Mouse (Mus musculus): ENCODE results near the gene Podxl2. TPM values are rescaled to one million over a fixed set of nuclear protein-coding genes. Genes with fewer than 3 reads are reported as not detected.

The Podxl2 gene
- 538 and 541 TPM in 2 replicates for polyA plus RNA-seq (2012; rRNA removed)

DNA sequence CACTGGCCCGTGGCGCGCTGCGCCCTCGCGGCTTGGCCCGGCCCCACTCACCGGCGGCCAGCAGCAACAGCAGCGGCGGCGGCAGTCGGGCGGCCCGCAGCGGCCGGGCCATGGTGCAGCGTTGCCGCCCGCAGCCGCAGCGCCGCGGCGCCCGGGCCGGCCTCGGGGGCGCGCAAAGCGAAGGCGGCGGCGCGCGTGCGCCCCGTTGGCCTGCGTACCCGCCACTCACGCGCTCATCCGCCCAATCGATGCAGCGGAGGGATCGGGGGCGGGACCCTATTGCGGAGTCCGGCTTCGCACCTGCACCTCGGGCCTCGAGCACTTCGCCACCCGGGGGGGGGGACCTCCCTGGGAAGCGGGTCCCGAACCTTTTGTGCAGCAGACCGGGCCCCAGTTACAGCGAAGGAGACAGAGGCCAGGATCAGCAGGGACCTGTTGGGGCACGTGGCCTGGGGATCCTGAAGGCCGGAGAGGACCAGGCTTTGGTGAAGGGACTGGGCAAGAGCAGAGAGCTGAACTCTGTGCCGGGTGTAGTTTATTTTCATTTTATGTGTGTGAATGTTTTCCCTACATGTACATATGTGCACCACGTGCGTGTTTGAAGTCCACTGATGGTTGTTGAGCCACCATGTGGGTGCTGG, at the start of gene Podxl2:
TSS of gene Podxl2 (minus strand) at position 177 of the 641 bp plus-strand sequence.
- 6% methylated on average over 62 of the region's 63 CpGs for WGBS
- TF ChIP-seq CTCF (IDR thresholded peaks at IDR 0.05; ENCODE audit: borderline replicate concordance, insufficient read depth, low read depth, low read length) (no peak), POLR2A (IDR thresholded peaks at IDR 0.05; ENCODE audit: borderline replicate concordance, insufficient read depth, low read length) (peak; percentile 38; the same call in 1 of the 2 replicates)
- H3K27ac ChIP-seq (ENCODE audit: insufficient read depth, low read length) = peak within 1 kb of the TSS; percentile 45
- H3K27me3 ChIP-seq (ENCODE audit: control insufficient read depth, insufficient read depth, low read length) = no peaks in the 10 kb centered on the region
- H3K4me1 ChIP-seq (ENCODE audit: control insufficient read depth, insufficient read depth, low read length) = peaks cover 24% of the 10 kb centered on the region
- peak within 1 kb of the TSS; percentile 86 for H3K4me3 ChIP-seq (replicated peaks; ENCODE audit: insufficient read depth, low read depth, low read length)
- DNase-seq = peak; percentile 89 to 90

- DNase-seq = no peak
- no peak for TF ChIP-seq CTCF (IDR thresholded peaks at IDR 0.05; ENCODE audit: borderline replicate concordance, insufficient read depth, low read depth, low read length)
- no peak for TF ChIP-seq POLR2A (IDR thresholded peaks at IDR 0.05; ENCODE audit: borderline replicate concordance, insufficient read depth, low read length)
- H3K4me3 ChIP-seq (replicated peaks; ENCODE audit: insufficient read depth, low read depth, low read length) = no peak overlapping the region
- 97% methylated on average over 8 of the region's 8 CpGs for WGBS
- no peak overlapping the region for H3K27ac ChIP-seq (ENCODE audit: insufficient read depth, low read length)
- H3K4me1 ChIP-seq (ENCODE audit: control insufficient read depth, insufficient read depth, low read length) = peaks cover 15% of the 10 kb centered on the region
- H3K27me3 ChIP-seq (ENCODE audit: control insufficient read depth, insufficient read depth, low read length) = no peaks in the 10 kb centered on the region
Measured at GRCm38 (mm10) chr6:88918802-88919201, 44.0 kb upstream of the Podxl2 start.

GRCm38 (mm10) chr6:88916153-88916552, 41.3 kb upstream of the Podxl2 start:
- H3K27me3 ChIP-seq (ENCODE audit: control insufficient read depth, insufficient read depth, low read length) = no peaks in the 10 kb centered on the region
- peaks cover 27% of the 10 kb centered on the region for H3K4me1 ChIP-seq (ENCODE audit: control insufficient read depth, insufficient read depth, low read length)
- 81% methylated on average over 1 of the region's 1 CpGs for WGBS
- no peak overlapping the region for H3K27ac ChIP-seq (ENCODE audit: insufficient read depth, low read length)
- H3K4me3 ChIP-seq (replicated peaks; ENCODE audit: insufficient read depth, low read depth, low read length) = no peak overlapping the region
- DNase-seq = peak in 1 of 2 experiments; percentile 65
- peak; percentile 63; the same call in 1 of the 2 replicates for TF ChIP-seq CTCF (IDR thresholded peaks at IDR 0.05; ENCODE audit: borderline replicate concordance, insufficient read depth, low read depth, low read length)
- no peak for TF ChIP-seq POLR2A (IDR thresholded peaks at IDR 0.05; ENCODE audit: borderline replicate concordance, insufficient read depth, low read length)

DNA sequence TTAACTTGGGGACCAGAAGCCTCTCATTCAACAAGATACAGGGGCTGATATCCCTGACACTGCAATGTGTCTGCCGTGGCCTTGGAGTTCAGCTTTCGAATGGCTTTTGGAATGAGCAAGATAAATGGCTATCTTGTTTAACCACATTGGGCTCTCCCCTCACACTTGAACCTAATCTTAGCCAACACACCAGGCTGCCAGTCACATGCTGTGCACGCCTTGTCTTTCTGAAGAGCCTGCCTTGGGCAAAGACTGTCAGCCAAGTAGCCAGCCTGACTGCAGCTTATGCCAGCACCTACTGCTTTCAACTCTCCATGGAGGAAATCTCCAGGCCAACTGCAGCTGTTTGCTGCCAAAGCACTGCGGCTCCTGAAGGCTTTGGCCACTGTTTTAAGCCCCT, 40.7 kb upstream of the Podxl2 start:
- H3K4me1 ChIP-seq (ENCODE audit: control insufficient read depth, insufficient read depth, low read length) = peaks cover 27% of the 10 kb centered on the region
- no peaks in the 10 kb centered on the region for H3K27me3 ChIP-seq (ENCODE audit: control insufficient read depth, insufficient read depth, low read length)
- TF ChIP-seq CTCF (IDR thresholded peaks at IDR 0.05; ENCODE audit: borderline replicate concordance, insufficient read depth, low read depth, low read length) = no peak
- no peak for TF ChIP-seq POLR2A (IDR thresholded peaks at IDR 0.05; ENCODE audit: borderline replicate concordance, insufficient read depth, low read length)
- no peak overlapping the region for H3K27ac ChIP-seq (ENCODE audit: insufficient read depth, low read length)
- WGBS = 16% methylated on average over 4 of the region's 4 CpGs
- DNase-seq = peak in 1 of 2 experiments; percentile 70
- no peak overlapping the region for H3K4me3 ChIP-seq (replicated peaks; ENCODE audit: insufficient read depth, low read depth, low read length)

- 58% methylated on average over 5 of the region's 5 CpGs for WGBS
- no peak overlapping the region for H3K4me3 ChIP-seq (replicated peaks; ENCODE audit: insufficient read depth, low read depth, low read length)
- no peaks in the 10 kb centered on the region for H3K27me3 ChIP-seq (ENCODE audit: control insufficient read depth, insufficient read depth, low read length)
- no peak overlapping the region for H3K27ac ChIP-seq (ENCODE audit: insufficient read depth, low read length)
- H3K4me1 ChIP-seq (ENCODE audit: control insufficient read depth, insufficient read depth, low read length) = peaks cover 27% of the 10 kb centered on the region
- TF ChIP-seq POLR2A (IDR thresholded peaks at IDR 0.05; ENCODE audit: borderline replicate concordance, insufficient read depth, low read length) = no peak
- TF ChIP-seq CTCF (IDR thresholded peaks at IDR 0.05; ENCODE audit: borderline replicate concordance, insufficient read depth, low read depth, low read length) = no peak
- DNase-seq = no peak
Measured at GRCm38 (mm10) chr6:88914799-88915198, 40.0 kb upstream of the Podxl2 start.

GRCm38 (mm10) chr6:88913440-88913839, 38.6 kb upstream of the Podxl2 start:
- H3K27ac ChIP-seq (ENCODE audit: insufficient read depth, low read length) = no peak overlapping the region
- peaks cover 27% of the 10 kb centered on the region for H3K4me1 ChIP-seq (ENCODE audit: control insufficient read depth, insufficient read depth, low read length)
- H3K4me3 ChIP-seq (replicated peaks; ENCODE audit: insufficient read depth, low read depth, low read length) = no peak overlapping the region
- no peaks in the 10 kb centered on the region for H3K27me3 ChIP-seq (ENCODE audit: control insufficient read depth, insufficient read depth, low read length)
- TF ChIP-seq CTCF (IDR thresholded peaks at IDR 0.05; ENCODE audit: borderline replicate concordance, insufficient read depth, low read depth, low read length) (no peak), POLR2A (IDR thresholded peaks at IDR 0.05; ENCODE audit: borderline replicate concordance, insufficient read depth, low read length) (no peak)
- no peak for DNase-seq

- Histone ChIP-seq H3K27ac (ENCODE audit: insufficient read depth, low read length) (no peak overlapping the region), H3K4me1 (ENCODE audit: control insufficient read depth, insufficient read depth, low read length) (peaks cover 27% of the 10 kb centered on the region), H3K4me3 (replicated peaks; ENCODE audit: insufficient read depth, low read depth, low read length) (no peak overlapping the region), H3K27me3 (ENCODE audit: control insufficient read depth, insufficient read depth, low read length) (no peaks in the 10 kb centered on the region)
- WGBS = 35% methylated on average over 4 of the region's 4 CpGs
- DNase-seq = no peak
- no peak for TF ChIP-seq CTCF (IDR thresholded peaks at IDR 0.05; ENCODE audit: borderline replicate concordance, insufficient read depth, low read depth, low read length)
- TF ChIP-seq POLR2A (IDR thresholded peaks at IDR 0.05; ENCODE audit: borderline replicate concordance, insufficient read depth, low read length) = no peak
Measured at GRCm38 (mm10) chr6:88913022-88913421, 38.2 kb upstream of the Podxl2 start.

DNA sequence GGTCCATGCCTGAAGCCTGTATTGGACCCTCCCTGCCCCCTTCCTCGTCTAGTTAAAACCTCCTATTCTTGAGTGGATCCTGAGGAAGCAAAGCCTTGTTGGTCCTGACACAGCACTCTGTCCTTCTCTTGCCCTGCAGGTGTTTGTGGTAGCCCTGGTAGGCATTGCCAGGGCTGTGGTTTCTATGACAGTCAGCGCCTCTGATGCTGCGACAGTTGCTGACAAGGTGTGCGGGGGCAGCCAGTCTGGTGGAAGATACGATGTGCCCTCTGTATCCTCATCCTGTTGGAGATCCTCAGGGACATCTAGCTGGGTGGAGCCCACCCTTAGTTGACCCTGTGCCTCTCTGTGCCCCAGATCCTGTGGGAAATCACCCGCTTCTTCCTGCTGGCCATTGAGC, 34.3 kb upstream of the Podxl2 start:
- TF ChIP-seq CTCF (IDR thresholded peaks at IDR 0.05; ENCODE audit: borderline replicate concordance, insufficient read depth, low read depth, low read length) (no peak), POLR2A (IDR thresholded peaks at IDR 0.05; ENCODE audit: borderline replicate concordance, insufficient read depth, low read length) (no peak)
- Histone ChIP-seq H3K4me3 (replicated peaks; ENCODE audit: insufficient read depth, low read depth, low read length) (no peak overlapping the region), H3K27me3 (ENCODE audit: control insufficient read depth, insufficient read depth, low read length) (no peaks in the 10 kb centered on the region), H3K4me1 (ENCODE audit: control insufficient read depth, insufficient read depth, low read length) (peaks cover 48% of the 10 kb centered on the region), H3K27ac (ENCODE audit: insufficient read depth, low read length) (no peak overlapping the region)
- DNase-seq = no peak
- 87% methylated on average over 6 of the region's 6 CpGs for whole genome bisulfite sequencing

Measured in cerebellum, adult 2 months (tissue).